Mouse (Mus musculus) thymus, postnatal 36 days (tissue): ENCODE measurements at regions not wholly inside any gene's neighbourhood (a gene's known extent, or its start where the extent isn't known, plus 50 kb on each side); places are given as distances from the start of the nearest gene placed in this dataset.

Experiments
- DNase-seq, 2 experiments: peaks; one replicate each; pipeline ENCODE4 v3.0.0; 2022; ENCODE audit warnings: mixed read lengths in 2 of 2

DNA sequence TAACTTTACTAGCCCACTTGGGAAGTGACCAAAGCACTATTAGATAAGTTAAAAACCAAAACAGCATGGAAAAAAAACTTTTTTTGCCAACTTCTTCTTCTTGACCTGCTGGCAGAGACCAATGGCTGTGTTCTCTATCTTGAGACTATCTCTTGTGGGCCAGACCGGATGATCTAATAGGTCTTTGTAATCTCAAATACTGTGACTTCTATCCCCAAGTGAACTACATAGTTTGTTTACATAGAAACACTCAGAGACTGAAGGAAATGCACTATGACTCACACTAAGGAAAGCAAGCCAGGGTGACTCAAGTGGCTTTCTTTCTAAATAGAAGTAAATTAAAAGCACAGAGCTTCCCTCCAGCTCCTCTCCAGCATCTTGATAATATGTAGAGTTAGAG is 384.3 kb upstream of the Ubash3b start:
- no peak for DNase-seq

DNA sequence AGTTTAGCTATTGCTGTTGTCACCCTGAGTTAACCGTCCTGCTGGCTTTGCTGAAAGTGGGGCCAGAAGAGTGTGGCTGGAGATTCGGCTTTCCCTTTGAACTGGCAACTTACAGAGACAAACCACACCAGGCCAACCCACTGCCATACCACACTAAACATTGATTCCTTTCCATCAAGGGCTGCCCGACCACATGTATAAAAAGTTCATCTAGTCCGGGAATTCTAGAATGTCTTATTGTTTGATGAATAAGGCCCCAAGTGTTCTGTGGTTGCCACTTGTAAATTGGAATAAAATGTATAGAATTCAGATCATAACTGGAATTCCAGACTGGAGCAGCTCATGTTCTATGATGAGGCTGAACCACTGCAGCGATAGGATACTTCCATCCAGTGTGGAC is 381.0 kb upstream of the Ubash3b start:
- no peak for DNase-seq

DNA sequence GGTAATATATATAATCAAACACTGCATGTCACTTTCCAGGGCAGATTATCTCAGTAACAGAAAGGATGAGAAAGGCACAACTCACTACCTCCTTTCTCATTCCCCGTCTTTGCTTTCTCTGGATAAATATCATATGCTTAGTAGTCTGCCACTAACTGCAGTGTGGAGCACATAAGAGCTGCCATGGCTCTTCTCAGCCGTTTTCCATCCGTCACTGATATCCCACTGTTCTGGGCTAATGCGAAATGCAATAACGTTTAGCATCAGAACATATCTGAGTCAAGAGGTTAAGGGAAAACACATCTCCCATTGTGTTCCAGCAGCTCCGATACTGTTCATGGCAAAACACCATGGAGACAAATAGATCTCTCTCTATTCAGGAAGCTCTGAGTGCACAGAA is 379.8 kb upstream of the Ubash3b start:
- no peak for DNase-seq

DNA sequence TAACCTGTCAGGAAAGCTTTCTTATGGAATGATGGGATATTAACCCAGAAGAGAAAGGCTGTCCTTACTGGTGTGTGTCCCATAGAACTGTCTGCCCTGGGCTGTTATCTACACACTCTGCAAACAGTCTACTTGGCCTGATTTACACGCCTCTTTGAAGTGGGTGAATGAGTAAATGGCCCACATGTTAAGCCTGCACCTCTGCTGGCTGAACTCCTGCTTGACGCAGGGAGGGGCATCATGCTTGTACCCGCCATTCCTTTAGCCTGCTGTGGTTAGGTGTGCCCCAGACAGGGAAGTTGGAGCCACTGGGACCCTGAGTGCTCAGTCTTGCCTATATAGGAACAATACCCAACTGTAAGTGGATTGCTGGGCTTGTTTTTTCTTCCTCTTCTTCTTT is 371.3 kb upstream of the Ubash3b start:
- no peak for DNase-seq

DNA sequence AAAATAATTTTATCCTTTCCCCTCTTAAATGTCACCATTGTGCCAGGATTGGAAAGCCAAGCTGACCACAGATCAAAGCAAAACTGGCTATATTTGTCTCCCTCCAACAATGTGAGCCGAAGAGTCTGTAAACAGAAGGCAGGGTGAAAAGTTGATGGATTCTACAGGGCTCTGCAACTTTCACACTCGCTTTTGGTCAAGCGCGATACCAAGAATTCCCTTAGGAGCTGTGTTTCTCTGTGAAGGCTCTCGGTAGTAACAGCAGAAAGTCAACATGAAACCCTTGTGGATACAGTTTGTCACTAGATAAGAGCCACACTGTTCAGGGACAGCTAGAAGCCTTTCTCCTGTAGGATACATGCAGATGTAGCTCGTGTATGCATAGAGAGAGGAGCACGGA is 370.8 kb upstream of the Ubash3b start:
- DNase-seq = no peak

DNA sequence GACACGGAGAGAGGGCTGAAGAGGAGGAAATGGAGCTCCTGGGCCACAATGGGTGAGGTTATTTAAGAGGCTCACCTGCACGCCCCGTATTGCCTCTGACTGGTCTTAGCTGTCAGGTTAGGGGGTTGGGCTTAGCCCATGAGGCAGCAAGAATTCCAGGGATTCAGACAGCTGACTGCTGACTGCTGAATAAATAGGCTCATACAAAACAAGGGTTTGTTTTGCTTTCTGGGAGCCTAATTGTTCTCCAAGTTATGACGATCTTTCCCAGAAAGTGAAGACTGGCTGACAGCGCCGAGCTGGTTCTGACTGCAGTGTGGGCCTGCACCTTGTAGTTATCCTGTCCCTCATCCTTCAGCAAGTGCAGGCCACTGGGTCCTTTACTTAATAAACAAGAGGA is 370.1 kb upstream of the Ubash3b start:
- no peak for DNase-seq

DNA sequence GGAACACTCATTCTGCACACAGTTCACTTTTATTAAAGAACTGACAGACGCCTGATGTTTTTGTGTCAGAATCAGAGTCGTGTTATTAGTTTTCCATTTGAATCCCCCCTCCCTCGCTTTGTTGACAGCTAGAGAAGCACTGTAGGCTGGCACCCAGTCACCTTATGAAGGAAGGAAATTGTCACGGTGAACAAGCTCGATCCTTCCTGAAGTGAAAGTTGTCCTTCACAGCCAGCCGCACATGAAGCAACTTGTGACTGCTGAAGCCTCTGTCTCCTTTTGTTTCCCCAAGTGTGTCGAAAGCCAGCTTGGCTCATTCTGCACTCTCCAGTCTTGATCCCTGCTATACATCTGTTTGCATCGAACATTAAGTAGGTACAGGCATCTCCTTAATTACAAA is 364.6 kb upstream of the Ubash3b start:
- DNase-seq = no peak

DNA sequence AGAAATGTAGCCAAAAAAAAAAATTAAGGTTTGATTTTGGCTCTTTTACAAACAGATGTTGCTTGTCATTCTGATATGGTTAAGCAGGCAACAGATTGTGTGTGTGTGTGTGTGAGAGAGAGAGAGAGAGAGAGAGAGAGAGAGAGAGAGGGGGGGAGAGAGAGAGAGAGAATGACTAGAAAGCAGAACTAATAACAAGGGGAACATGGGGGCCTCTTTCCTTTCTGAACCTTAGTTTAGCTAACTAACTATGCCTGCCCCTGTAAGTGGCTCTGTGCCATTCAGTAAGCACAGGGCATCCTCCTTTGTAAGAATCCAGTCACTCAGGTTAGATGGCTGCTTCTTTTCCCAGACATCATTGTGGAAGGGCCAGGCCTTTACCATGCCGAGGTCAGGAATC is 364.0 kb upstream of the Ubash3b start:
- DNase-seq = no peak

DNA sequence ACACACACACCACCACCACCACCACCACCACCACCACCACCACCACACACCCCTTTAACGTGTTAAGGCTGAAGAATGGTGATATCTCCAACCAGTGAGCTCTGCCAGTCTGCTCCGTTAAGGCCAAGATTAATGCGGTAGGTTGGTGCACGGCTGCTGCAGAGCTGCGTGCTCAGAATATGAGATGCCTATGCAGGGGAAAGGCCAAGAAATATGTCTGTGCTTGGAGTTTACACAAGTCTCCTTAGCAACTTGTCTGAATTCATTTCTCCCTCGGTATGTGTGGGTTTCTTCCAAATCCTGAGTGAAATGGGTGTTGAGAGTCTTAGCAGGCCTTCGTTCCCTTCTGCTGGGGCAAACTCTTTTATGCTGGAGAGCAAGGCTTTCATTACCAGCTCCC is 363.1 kb upstream of the Ubash3b start:
- no peak for DNase-seq

DNA sequence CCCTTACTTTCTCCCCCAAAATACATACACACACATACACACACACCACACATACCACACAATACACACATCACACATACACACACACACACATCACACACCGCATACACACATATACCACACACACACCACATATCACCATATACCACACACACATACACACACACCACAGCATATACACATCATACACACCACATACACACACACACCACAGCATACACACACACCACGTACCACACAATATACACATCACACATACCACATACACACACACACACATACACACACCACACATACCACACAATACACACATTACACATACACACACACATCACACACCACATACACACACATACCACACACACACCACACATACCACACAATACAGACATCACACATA is 362.5 kb upstream of the Ubash3b start:
- no peak for DNase-seq

DNA sequence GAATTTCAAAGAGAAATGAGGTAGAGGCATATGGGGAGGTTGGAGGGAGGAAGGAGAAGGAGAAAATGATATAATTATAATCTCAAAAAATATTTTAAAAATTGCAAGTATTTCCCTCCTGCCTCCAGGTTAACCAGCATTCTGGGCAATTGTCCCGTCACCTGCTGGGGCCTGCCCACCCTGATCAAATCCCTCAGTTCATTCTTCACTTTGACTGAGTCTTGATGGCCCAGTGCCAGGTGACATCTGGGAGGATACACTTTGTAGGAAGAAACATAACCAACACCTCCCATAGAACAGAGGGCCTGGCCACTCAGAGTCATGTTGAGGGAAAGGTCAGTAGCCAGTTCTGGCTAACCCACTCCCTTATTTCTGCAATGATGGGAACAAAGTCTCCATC is 360.8 kb upstream of the Ubash3b start:
- no peak for DNase-seq

DNA sequence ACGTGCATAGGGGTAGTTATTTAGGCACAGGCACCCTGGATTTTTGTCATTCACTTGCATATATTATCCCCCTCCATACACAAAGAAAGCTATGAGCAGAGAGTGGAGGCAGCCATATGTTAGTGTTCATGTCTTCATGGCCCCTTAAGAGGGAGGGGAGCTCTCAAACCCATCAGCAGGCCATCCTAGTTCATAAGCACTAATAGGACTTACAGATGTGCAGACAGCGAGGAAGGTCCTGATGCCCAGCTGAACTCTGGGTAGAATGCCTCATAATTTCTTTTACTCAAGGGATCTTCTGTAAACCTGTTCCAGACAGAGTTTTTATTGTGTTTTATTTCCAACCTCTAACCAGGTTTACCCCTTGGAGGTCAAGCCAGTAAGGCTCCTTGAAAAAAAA is 356.3 kb upstream of the Ubash3b start:
- DNase-seq = no peak

DNA sequence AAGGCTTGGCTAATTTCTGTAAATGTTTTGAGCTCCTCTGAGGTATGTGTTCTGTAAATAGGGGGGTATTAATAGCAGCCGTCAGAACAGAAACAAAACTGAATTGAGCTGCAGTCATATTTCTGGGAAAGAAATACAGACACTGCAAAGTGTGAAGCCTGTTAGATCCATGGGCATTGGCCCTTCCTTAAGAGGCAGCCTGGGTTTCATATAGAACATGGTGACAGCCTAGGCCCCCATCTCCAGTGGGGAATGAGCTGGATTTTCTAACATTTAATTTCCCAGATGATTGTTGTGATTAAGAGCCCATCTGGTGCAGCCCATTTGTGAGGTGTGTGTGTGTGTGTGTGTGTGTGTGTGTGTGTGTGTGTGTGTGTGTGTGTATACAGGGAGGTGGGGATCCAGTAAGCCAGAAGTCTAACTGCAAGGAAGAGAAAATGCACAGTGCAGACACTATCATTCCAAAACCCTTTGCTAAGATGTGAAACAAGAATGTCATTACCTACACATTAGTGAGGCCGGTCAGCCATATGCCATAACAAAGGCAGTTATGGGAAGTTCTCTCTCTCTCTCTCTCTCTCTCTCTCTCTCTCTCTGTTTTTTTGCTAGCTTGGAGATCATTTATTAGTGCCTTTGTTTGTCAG is 355.7 kb upstream of the Ubash3b start:
- DNase-seq = no peak

DNA sequence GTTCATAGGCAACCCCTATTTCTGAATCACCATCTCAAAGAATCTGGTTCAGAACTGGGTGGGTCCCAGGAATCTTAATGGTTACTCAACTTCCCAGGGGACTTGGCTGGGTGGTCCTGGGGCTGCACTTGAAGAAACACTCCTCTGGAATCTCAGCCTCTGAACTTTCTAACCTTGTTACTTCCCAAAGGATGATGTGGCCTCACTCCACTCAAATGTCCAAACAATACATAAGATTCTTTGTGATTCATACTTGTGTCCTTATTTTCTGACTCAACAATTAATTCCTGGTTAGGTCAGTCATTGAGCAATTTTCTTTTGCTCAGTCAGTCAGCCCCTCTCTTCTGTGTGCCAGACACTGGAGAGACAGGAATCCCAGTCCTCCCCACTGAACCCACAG is 353.7 kb upstream of the Ubash3b start:
- DNase-seq = no peak

DNA sequence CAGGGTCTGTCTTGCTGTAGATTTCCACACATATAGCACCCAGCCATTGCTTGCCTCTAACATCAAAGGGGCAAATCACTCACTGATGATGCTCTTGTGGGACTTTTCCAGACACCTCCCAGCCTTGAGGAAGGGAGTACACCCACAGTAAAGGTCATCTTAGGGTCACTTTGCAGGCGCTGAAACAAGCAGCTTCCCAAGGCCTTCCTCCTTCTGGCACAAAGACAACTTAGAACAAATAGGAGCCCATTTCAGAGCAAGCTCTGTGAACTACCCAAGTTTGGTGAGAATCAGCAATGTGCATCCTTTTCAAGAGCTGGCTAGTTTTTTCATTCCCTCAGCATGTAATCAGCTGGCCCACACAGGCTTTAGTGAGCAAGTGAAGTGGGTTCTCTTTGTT is 352.2 kb upstream of the Ubash3b start:
- DNase-seq = no peak

DNA sequence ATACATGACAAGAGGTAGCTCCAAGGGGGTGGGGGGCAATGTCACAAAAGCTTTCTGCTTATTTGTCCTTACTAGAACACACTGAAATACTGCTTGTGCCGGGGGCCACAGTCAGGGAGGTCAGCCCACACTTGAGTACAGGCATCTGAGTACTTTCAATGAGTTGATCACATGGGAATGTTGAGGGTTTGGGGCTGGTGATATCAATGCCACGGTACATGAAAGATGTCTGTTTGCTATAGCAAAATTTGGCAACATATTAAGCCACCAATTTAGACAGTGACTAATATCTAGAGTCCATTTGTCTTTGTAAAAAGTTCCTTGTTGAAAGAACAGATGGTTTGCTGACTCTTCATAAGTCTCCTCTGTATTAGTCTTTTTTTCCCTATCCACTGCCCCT is 348.1 kb upstream of the Ubash3b start:
- no peak for DNase-seq

DNA sequence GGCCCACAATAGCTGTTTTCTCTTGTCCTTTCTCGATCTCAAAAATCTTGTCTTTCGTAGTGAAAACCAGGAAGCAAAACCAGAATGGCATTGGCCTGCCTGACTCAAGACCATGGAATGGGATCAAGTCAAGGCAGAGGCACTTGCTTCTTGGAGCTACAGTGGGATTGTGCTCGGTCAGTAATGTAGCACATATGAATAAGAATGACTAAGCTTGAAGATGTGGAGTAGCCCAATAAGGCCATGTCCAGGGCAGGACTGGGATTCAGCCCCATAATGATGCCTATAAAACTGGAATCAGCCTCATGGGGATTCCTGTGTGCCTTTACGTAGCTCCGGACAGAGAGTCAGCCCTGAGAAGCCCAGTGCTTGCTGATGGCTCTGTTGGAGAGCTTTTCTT is 347.2 kb upstream of the Ubash3b start:
- DNase-seq = no peak

DNA sequence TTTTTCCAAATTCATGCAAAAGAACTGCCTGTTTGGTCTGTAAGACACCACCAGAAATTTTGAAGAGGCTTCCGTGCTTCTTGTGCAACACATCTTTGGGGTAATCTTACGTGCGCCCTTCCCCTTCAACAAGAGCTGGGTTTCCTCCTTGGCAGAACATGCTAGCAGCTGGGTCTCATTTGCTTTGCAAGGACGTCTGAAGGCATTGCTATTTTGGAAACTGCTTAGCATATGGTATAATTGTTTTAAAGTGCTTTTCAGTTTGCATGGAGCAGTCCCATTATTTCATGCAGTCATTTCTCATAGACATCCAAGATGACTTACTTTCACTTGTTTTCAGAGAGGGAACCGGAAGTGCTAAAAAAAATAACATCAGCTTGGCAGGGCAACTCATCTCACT is 336.8 kb upstream of the Ubash3b start:
- DNase-seq = no peak

DNA sequence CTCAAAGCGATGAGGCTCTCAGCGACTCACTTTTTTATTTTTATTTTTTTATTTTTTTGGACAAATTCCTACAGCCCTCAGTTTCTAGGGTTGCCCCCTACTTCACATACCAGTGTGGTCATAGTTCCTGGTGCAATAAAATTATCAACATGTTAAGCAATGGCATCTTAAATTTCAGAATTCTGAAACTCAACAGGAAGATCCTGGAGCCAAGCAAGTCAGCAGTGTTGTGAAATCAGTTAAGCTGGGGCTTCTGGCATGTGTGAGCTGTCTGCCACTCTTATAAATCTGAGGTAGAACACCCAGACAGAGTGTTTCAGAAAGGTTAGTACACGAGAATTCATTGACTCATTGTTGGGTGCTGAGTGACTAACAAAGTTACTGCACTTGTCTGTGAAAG is 328.6 kb upstream of the Ubash3b start:
- no peak for DNase-seq

DNA sequence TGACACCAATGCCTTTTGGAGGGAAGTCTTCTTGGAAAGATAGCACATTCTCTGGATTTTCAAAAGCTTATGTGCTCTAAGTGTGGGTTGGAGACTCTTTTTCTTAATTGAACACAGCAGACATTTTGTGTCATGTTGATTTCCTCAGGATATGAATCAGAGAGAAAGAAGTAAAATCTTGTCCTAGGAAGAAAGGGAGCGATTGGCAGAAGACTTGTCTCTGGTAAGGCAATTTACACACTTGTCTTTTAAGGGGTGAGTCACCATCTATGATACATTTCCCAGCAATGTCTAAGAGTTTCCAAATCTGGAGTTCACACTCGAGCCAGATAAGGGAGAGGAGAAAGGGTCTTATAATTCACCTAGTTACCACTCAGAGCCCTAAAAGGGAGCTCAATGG is 326.5 kb upstream of the Ubash3b start:
- DNase-seq = no peak

DNA sequence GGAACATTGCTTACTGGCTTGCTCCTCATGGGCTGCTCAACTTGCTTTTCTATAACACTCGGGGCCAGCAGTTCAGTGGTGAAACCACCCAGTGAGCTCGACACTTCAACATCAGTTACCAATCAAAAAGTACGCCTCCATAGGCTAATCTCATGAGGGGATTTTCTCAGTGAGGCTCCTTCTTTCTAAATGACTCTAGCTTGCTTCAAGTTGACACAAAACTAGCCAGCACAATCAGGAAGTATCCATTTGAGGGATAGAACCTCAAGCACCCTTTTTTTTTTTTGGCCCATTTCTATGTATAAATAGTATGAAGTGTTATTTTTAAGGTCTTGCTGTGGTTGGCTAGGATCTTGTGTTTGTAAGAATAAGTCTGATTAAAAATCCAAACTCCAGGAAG is 321.7 kb upstream of the Ubash3b start:
- no peak for DNase-seq

DNA sequence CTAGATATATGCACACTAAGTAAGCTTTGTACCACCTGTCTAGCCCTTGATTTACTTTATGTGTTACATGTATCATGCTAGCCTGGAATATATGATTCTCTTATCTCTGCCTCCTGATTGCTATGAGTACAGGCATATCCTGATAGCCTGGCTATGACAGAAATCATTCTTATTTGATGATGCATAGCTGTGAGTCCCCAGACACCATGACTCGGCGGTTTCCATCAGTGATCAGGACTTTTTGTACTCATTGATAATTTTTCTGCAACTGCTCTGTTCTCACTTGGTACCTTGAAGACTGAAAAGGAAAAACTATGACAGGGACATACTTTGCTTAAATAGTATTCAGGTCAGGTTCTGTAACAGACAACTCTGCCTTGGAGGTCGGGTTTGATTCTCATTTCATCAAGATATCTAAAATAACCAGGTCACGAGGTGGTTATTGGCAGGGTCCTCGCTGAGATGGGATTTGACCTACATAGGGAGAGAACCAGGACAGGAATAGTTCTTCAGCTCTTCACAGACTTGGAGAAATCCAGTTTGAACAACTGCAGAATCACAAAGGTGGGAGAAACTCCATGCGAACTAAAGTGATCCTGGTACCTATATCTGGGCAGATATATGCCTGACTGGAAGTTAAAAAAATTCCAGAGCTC is 320.2 kb upstream of the Ubash3b start:
- no peak for DNase-seq

DNA sequence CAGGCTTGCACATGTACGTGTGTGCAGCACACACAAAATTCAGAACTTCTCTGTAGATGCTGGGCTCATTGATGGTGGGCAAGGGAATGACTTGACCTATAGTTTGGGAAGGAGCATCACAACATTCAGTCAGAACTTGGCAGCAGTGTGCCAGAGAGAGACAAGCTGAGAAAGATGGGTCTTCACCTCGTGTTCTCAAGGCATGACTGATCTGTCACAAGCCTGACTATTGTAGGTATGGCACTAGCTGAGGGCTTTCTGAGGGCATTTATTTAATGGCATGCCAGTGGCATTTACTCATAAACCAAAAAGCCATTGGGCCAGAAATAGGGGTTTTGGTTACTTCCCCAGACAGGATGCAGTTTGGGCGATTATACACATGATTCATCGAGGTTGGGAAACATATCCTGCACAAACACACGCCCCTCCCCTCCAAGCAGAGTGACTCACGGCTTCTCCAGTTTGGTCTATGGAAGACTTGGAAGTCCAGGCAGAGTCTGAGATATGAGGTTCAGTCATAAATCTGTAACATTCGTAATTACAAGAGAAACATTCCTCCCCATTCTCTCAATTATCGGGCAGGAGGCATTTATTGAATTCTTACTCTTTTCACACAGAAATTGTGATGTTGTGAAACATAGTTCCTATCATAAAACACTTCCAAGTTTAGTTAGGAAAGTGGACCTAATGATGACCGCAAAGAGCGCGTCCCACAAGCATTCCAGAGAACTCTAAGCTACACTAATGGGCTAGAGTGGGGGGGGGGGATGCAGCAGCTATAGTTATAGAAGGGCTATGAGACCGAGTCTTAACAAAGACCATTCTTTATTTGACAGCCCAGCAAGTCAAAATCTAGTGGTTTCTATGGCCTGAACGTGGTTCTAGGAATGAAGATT is 318.6 kb upstream of the Ubash3b start:
- no peak for DNase-seq

DNA sequence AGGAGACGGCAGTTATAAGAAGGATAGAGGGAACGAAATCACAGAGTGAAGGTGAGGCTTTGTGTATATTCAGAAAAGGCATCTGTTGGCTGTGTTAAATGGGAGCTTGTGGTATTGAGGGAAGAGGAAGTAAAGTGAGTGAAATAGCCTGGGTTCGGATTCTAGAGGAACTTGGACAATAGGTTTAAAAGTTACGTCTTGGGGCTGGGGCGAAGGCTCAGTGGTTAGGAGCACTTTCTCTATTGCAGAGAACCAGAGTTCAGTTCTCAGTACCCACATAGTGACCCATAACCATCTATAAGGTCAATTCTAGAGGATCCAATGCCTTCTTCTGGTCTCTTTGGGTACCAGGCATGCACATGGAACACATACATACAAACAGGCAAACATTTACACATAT is 317.6 kb upstream of the Ubash3b start:
- no peak for DNase-seq
